Mouse (Mus musculus): ENCODE data around the gene Itgae. TPM values are rescaled to one million over a fixed set of nuclear protein-coding genes. Genes with fewer than 3 reads are reported as not detected.

The Itgae gene
- total and polyA plus RNA-seq, 3 experiments = 0.14 to 0.37 (median 0.16) TPM

DNA sequence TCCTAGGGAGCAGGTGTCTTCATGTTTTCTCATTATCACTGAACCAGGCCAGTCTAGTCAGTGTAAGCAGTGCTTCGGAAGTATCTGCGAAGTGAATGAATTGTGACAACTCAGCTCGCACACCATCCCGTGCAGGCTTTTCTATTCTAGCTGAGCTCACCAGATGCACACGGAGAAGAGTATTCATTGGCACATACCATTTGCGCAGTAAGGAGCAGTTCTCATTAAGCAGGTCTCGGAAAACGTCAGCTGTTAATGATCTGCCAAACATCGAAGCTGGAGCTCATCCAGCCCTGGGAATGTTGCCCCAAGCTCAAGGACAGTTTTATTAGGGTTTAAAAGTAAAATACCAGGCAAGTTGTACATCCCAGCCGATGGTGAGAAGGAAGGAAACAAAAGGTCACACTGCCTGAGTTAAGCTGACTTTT is 5.6 kb upstream of the Itgae start:
- intact Hi-C loops (cut with DNase I) = no loop called here
- H3K4me1 ChIP-seq (ENCODE audit: control insufficient read depth, insufficient read depth, low read length) = peaks cover 8% of the 10 kb centered on the region

DNA sequence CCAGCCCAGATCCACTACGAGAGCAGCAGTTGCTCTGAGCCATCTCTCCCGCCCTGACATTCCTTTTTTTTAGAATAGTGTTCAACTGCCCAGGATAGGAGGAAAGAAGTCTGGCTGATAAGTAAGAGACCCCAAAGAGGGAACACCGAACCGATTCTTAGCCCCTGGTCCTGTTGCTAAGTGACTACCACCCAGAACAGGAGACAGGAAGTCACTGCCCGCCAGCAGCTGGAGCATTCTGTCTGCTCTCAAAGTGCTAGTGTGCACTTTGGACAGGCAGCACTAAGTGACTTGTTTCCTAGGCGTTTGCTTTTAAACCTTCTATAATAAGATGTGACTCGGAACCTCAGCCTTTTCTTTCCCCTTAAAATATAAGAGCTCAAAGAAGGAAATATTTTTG is 5.0 kb upstream of the Itgae start:
- H3K27ac ChIP-seq = no peak overlapping the region; the same call in 1 of the 2 replicates
- DNase-seq = no peak

More for the DNA sequence above, 5.6 kb upstream of the Itgae start:
- TF ChIP-seq EP300 (IDR thresholded peaks at IDR 0.05; ENCODE audit: insufficient read depth, low read depth, low read length) (no peak), POLR2A (IDR thresholded peaks at IDR 0.05; ENCODE audit: insufficient read depth, low read depth, low read length) (no peak), CTCF (IDR thresholded peaks at IDR 0.05) (no peak)
- no peak overlapping the region; the same call in 1 of the 2 replicates for H3K27ac ChIP-seq
- H3K9ac ChIP-seq (ENCODE audit: low read depth, low read length) = no peak overlapping the region; the same call in 1 of the 2 replicates
- DNase-seq = no peak
- no peaks in the 10 kb centered on the region for H3K79me2 ChIP-seq (replicated peaks; ENCODE audit: control insufficient read depth, insufficient read depth, low read length)
- WGBS = 40% methylated on average over 10 of the region's 10 CpGs
- no peak overlapping the region for H3K4me3 ChIP-seq
- no peaks in the 10 kb centered on the region for H3K27me3 ChIP-seq (ENCODE audit: control insufficient read depth, insufficient read depth, low read length)
- H3K36me3 ChIP-seq (ENCODE audit: control insufficient read depth, insufficient read depth, low read length) = peaks cover 5% of the 10 kb centered on the region; the same call in 1 of the 2 replicates

DNA sequence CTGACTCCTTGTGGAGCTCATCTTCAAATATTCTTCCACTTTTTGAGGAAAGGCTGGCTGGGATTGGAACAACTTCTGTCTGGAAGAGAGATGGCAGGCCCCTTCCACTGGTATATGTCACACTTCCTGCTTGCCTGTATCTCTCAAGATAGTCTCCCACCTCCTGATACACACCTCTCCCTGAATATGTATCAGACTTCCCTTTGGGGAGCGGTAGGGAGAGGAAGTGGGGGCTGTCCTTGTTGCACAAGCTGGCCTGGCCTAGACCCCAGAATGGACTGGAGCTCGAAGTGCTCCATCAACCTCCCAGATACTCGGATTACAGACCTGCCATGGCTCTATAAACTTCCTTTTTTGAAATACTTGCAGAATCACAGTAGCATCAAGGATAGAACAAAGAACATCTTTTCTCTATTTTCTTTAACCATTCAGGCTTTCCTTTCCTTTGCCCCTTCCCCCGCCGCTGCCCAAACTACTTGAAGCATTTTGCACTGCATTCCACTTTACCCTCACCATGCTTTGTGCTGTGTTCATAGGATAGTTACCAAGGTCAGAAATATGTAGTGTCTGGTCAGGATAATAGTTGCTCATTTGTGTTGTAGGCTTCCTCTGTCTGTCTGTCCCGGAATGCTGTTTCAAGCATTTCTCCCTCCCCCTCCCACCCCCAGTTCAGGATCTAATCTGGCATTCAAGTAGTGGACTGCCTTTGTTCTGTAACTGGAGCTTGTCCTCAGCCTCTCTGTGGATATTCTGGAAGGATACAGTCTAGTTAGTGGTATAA is 2.5 kb upstream of the Itgae start:
- Histone ChIP-seq H3K27me3 (ENCODE audit: control insufficient read depth, insufficient read depth, low read length) (no peaks in the 10 kb centered on the region), H3K4me3 (no peak overlapping the region), H3K9ac (ENCODE audit: low read depth, low read length) (no peak overlapping the region), H3K79me2 (replicated peaks; ENCODE audit: control insufficient read depth, insufficient read depth, low read length) (no peaks in the 10 kb centered on the region), H3K27ac (no peak overlapping the region), H3K4me1 (ENCODE audit: control insufficient read depth, insufficient read depth, low read length) (peaks cover 8% of the 10 kb centered on the region), H3K36me3 (ENCODE audit: control insufficient read depth, insufficient read depth, low read length) (peaks cover 5% of the 10 kb centered on the region; the same call in 1 of the 2 replicates)
- WGBS = 48% methylated on average over 6 of the region's 6 CpGs
- no peak for TF ChIP-seq CTCF (IDR thresholded peaks at IDR 0.05)
- no peak for TF ChIP-seq EP300 (IDR thresholded peaks at IDR 0.05; ENCODE audit: insufficient read depth, low read depth, low read length)
- no peak for TF ChIP-seq POLR2A (IDR thresholded peaks at IDR 0.05; ENCODE audit: insufficient read depth, low read depth, low read length)
- intact Hi-C loops (cut with DNase I) = no loop called here
- DNase-seq = no peak

More for the DNA sequence above, 5.0 kb upstream of the Itgae start:
- no peak overlapping the region for H3K4me3 ChIP-seq
- no peaks in the 10 kb centered on the region for H3K79me2 ChIP-seq (replicated peaks; ENCODE audit: control insufficient read depth, insufficient read depth, low read length)
- intact Hi-C loops (cut with DNase I) = no loop called here
- TF ChIP-seq CTCF (IDR thresholded peaks at IDR 0.05) (no peak), POLR2A (IDR thresholded peaks at IDR 0.05; ENCODE audit: insufficient read depth, low read depth, low read length) (no peak)
- H3K4me1 ChIP-seq (ENCODE audit: control insufficient read depth, insufficient read depth, low read length) = peaks cover 8% of the 10 kb centered on the region
- H3K36me3 ChIP-seq (ENCODE audit: control insufficient read depth, insufficient read depth, low read length) = peaks cover 5% of the 10 kb centered on the region; the same call in 1 of the 2 replicates
- no peaks in the 10 kb centered on the region for H3K27me3 ChIP-seq (ENCODE audit: control insufficient read depth, insufficient read depth, low read length)
- 26% methylated on average over 7 of the region's 7 CpGs for WGBS
- no peak overlapping the region for H3K9ac ChIP-seq (ENCODE audit: low read depth, low read length)

DNA sequence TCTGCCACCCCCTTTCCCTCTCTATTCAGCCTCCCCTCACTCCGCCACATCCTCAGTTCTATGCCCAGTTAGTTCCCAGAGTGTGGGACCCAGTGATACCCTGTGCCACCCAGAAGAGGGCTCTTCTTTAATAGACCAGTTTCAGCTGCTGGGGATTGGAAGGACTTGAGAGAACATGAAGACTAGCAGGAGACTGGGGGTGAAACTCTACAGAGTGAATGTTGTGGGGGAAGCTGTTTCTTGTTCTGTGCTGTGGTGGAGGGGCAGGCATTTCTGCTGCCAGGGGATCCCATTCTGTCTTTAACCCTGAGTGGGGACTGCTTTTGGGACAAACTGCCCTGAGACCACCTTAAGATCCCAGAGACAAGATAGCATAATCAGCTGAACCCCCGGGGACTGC is 443 bp downstream of the Itgae start:
- intact Hi-C loops (cut with DNase I) = no loop called here
- H3K27ac ChIP-seq = no peak overlapping the region
- no peak overlapping the region for H3K9ac ChIP-seq (ENCODE audit: low read depth, low read length)
- no peaks in the 10 kb centered on the region for H3K36me3 ChIP-seq (ENCODE audit: control insufficient read depth, insufficient read depth, low read length)
- no peaks in the 10 kb centered on the region for H3K4me1 ChIP-seq (ENCODE audit: control insufficient read depth, insufficient read depth, low read length)
- no peak overlapping the region for H3K4me3 ChIP-seq
- 90% methylated on average over 2 of the region's 2 CpGs for WGBS
- H3K27me3 ChIP-seq (ENCODE audit: control insufficient read depth, insufficient read depth, low read length) = no peaks in the 10 kb centered on the region
- no peak for TF ChIP-seq POLR2A (IDR thresholded peaks at IDR 0.05; ENCODE audit: insufficient read depth, low read depth, low read length)
- TF ChIP-seq CTCF (IDR thresholded peaks at IDR 0.05) = no peak
- TF ChIP-seq EP300 (IDR thresholded peaks at IDR 0.05; ENCODE audit: insufficient read depth, low read depth, low read length) = no peak
- no peaks in the 10 kb centered on the region for H3K79me2 ChIP-seq (replicated peaks; ENCODE audit: control insufficient read depth, insufficient read depth, low read length)
- no peak for DNase-seq

DNA sequence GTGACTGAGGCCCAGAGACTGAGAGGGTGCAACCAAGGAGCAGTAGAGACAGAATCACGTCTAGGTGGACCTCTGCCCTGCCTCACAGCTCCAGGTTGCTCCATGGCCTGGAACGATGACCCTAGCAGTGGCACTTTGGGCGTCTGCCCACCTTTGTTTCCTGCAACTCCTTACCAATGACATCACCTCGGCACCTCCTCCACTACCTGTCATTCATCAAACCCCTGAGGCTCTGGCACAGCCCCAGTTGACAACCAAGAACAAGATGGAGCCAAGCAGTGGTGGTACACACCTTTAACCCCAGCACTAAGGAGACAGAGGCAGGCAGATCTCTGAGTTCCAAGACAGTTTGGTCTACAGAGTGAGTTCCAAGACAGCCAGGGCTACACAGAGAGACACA is 1.7 kb downstream of the Itgae start:
- no peak overlapping the region for H3K27ac ChIP-seq
- no peaks in the 10 kb centered on the region for H3K79me2 ChIP-seq (replicated peaks; ENCODE audit: control insufficient read depth, insufficient read depth, low read length)
- no peaks in the 10 kb centered on the region for H3K4me1 ChIP-seq (ENCODE audit: control insufficient read depth, insufficient read depth, low read length)
- no peak for TF ChIP-seq CTCF (IDR thresholded peaks at IDR 0.05)
- TF ChIP-seq POLR2A (IDR thresholded peaks at IDR 0.05; ENCODE audit: insufficient read depth, low read depth, low read length) = no peak
- TF ChIP-seq EP300 (IDR thresholded peaks at IDR 0.05; ENCODE audit: insufficient read depth, low read depth, low read length) = no peak
- no peak overlapping the region for H3K9ac ChIP-seq (ENCODE audit: low read depth, low read length)
- no peak overlapping the region for H3K4me3 ChIP-seq
- H3K27me3 ChIP-seq (ENCODE audit: control insufficient read depth, insufficient read depth, low read length) = no peaks in the 10 kb centered on the region
- H3K36me3 ChIP-seq (ENCODE audit: control insufficient read depth, insufficient read depth, low read length) = no peaks in the 10 kb centered on the region
- DNase-seq = no peak
- 68% methylated on average over 4 of the region's 4 CpGs for WGBS
- intact Hi-C loops (cut with DNase I) = no loop called here

DNA sequence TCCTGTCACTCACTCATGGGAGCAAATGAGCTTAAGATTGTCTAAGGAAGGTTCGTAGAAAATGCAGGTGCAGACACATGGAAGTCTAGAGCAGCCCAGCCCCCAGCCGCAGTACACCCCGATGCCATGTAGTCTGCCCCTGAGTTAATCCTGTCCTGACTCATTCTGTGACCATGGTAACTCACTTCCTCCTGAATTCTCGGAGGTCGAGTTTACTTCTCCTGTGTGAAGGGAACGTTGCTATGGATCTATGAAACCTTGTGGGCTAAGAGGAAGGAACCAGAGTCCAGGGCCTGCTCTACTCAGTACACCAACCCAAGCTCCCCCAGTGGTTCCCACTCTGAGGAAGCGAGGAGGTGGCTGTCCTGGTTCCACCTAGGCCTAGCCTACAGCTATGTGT is 2.5 kb downstream of the Itgae start:
- Histone ChIP-seq H3K9ac (ENCODE audit: low read depth, low read length) (no peak overlapping the region), H3K27ac (no peak overlapping the region), H3K4me1 (ENCODE audit: control insufficient read depth, insufficient read depth, low read length) (no peaks in the 10 kb centered on the region), H3K36me3 (ENCODE audit: control insufficient read depth, insufficient read depth, low read length) (no peaks in the 10 kb centered on the region), H3K27me3 (ENCODE audit: control insufficient read depth, insufficient read depth, low read length) (no peaks in the 10 kb centered on the region), H3K79me2 (replicated peaks; ENCODE audit: control insufficient read depth, insufficient read depth, low read length) (no peaks in the 10 kb centered on the region), H3K4me3 (no peak overlapping the region)
- intact Hi-C loops (cut with DNase I) = no loop called here
- no peak for DNase-seq
- no peak for TF ChIP-seq CTCF (IDR thresholded peaks at IDR 0.05)
- no peak for TF ChIP-seq EP300 (IDR thresholded peaks at IDR 0.05; ENCODE audit: insufficient read depth, low read depth, low read length)
- TF ChIP-seq POLR2A (IDR thresholded peaks at IDR 0.05; ENCODE audit: insufficient read depth, low read depth, low read length) = no peak
- WGBS = 50% methylated on average over 7 of the region's 7 CpGs
